Mouse (Mus musculus) stomach, embryonic 14.5 days (tissue): ENCODE measurements at regions not wholly inside any gene's neighbourhood (a gene's known extent, or its start where the extent isn't known, plus 50 kb on each side); places are given as distances from the start of the nearest gene placed in this dataset.

Experiments used
- ATAC-seq: fragments of 200-750 bp; cut with Nextera tagmentation; 2 replicates; pipeline ENCODE4 v1.8.0; 2017; ENCODE audit warnings: low read depth, moderate TSS enrichment; ENCODE audit not compliant: insufficient number of reproducible peaks, insufficient read depth, low FRiP score
- H3K27ac ChIP-seq: fragments of 300-500 bp; sonication (generic); 2 replicates; pipeline ENCODE4 v1.5.1; 2014; ENCODE audit warnings: mild to moderate bottlenecking, low read length, moderate library complexity, mixed read lengths
- H3K27me3 ChIP-seq: fragments of 300-500 bp; sonication (generic); 2 replicates; pipeline ENCODE4 v1.6.1; 2014; ENCODE audit warnings: low read length, control low read depth, mixed read lengths; ENCODE audit not compliant: control insufficient read depth, insufficient read depth
- H3K36me3 ChIP-seq: fragments of 300-500 bp; sonication (generic); 2 replicates; pipeline ENCODE4 v1.6.1; 2014; ENCODE audit warnings: mild to moderate bottlenecking, control low read depth, low read length, moderate library complexity, mixed read lengths; ENCODE audit not compliant: control insufficient read depth, insufficient read depth
- H3K4me1 ChIP-seq: fragments of 300-500 bp; sonication (generic); 2 replicates; pipeline ENCODE4 v1.6.1; 2014; ENCODE audit warnings: low read length, control low read depth, mixed read lengths; ENCODE audit not compliant: control insufficient read depth, insufficient read depth
- H3K4me2 ChIP-seq: fragments of 300-500 bp; sonication (generic); replicated peaks from 2 replicates; pipeline ENCODE4 v1.6.1; 2014; ENCODE audit warnings: low read depth, low read length, control low read depth
- H3K4me3 ChIP-seq: fragments of 300-500 bp; sonication (generic); 2 replicates; pipeline ENCODE4 v1.5.1; 2014; ENCODE audit warnings: low read depth, low read length, control low read depth
- H3K9ac ChIP-seq: fragments of 300-500 bp; sonication (generic); replicated peaks from 2 replicates; pipeline ENCODE4 v1.6.1; 2014; ENCODE audit warnings: low read depth, mild to moderate bottlenecking, control low read depth, low read length, moderate library complexity, mixed read lengths
- H3K9me3 ChIP-seq: fragments of 300-500 bp; sonication (generic); 2 replicates; pipeline ENCODE4 v1.6.1; 2016; ENCODE audit warnings: low read depth, low read length, control low read depth; ENCODE audit not compliant: control insufficient read depth
- WGBS: fragments of 180-500 bp; shearing (Covaris S2); extraction: QIAGEN DNeasy Blood & Tissue Kit; methylation state at CpG from one replicate; pipeline ENCODE4 v1.1.7; 2014; 5-methylcytosine and 5-hydroxymethylcytosine counted together

GRCm38 (mm10) chr11:8237556-8237955 is 426.8 kb downstream of the Tns3 start:
- no peak for ATAC-seq
- no peak overlapping the region for H3K4me2 ChIP-seq
- no peaks in the 10 kb centered on the region for H3K4me1 ChIP-seq
- peaks cover 6% of the 10 kb centered on the region; the same call in 1 of the 2 replicates for H3K9me3 ChIP-seq
- no peak overlapping the region for H3K4me3 ChIP-seq
- H3K27ac ChIP-seq: no peak overlapping the region
- no peaks in the 10 kb centered on the region for H3K36me3 ChIP-seq
- H3K9ac ChIP-seq: no peak overlapping the region
- WGBS: 29% methylated on average over 4 of the region's 4 CpGs
- no peaks in the 10 kb centered on the region for H3K27me3 ChIP-seq

DNA sequence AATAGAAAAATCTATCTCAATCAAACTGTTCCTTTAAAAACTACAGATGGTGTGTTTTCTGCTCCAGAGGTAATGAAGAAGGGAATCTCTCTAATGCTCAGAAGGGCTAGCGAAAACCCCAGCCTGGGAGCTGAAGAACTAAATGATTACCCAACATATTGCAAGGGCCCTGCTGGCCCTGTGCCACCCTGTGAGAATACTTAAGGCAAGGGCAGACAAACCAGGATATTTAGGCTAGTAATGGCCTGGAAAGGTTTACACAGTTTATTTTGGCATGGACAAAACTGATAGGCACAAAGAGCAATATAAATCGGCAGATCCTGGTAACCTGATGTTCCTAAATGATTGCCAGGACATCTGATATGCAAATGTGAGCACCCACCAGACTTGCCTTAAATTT is 428.3 kb downstream of the Tns3 start:
- 77% methylated on average over 2 of the region's 2 CpGs for WGBS
- no peak for ATAC-seq

GRCm38 (mm10) chr11:8232636-8233189 is 431.6 kb downstream of the Tns3 start:
- Histone ChIP-seq H3K9ac (no peak overlapping the region), H3K4me1 (peaks cover 11% of the 10 kb centered on the region; the same call in 1 of the 2 replicates), H3K27me3 (no peaks in the 10 kb centered on the region), H3K9me3 (no peaks in the 10 kb centered on the region), H3K36me3 (no peaks in the 10 kb centered on the region), H3K27ac (no peak overlapping the region), H3K4me3 (no peak overlapping the region), H3K4me2 (no peak overlapping the region)
- 38% methylated on average over 9 of the region's 9 CpGs for WGBS
- no peak for ATAC-seq

More for the DNA sequence above, 428.3 kb downstream of the Tns3 start:
- H3K9me3 ChIP-seq: peaks cover 6% of the 10 kb centered on the region; the same call in 1 of the 2 replicates
- H3K9ac ChIP-seq: no peak overlapping the region
- no peak overlapping the region for H3K27ac ChIP-seq
- no peaks in the 10 kb centered on the region for H3K36me3 ChIP-seq
- H3K27me3 ChIP-seq: no peaks in the 10 kb centered on the region
- H3K4me3 ChIP-seq: no peak overlapping the region
- H3K4me1 ChIP-seq: no peaks in the 10 kb centered on the region
- no peak overlapping the region for H3K4me2 ChIP-seq

- WGBS: 40% methylated on average over 7 of the region's 7 CpGs
- Histone ChIP-seq H3K4me1 (peaks cover 14% of the 10 kb centered on the region), H3K4me2 (no peak overlapping the region), H3K9me3 (no peaks in the 10 kb centered on the region), H3K27me3 (no peaks in the 10 kb centered on the region), H3K27ac (no peak overlapping the region), H3K4me3 (no peak overlapping the region), H3K9ac (no peak overlapping the region), H3K36me3 (no peaks in the 10 kb centered on the region)
- ATAC-seq: no peak; the same call in 1 of the 2 replicates
These were observed 434.5 kb downstream of the Tns3 start for GRCm38 (mm10) chr11:8229787-8230186.

DNA sequence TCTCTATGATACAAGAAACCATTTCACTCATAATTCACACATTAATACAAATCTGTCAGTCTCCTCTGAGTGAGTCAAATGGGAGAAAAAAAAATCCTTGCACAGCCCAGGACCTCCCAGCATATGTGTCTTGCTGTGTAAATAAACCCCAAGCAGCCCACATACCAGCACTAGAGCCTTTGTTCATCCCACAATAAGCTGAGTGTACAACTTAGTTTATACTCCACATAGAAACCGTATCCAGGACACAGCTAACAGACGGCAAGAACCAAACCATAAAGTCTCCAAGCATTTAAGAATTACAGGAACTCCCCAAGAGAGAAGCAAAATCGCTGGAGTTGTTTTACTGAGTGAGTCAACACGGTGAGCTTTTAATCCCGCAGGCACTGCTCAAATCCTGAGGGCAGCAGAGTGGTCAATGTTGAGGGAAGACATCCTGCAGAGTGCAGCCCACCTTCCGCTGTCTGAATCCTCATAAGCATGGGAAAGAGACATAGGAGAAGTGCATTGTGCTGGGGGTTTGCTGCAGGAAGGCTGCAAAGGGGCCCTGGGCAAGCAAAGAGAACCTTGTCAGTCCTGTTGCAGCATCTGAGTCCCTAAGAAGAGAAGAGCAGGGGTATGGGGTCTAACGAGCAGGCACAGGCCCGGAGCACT is 436.4 kb downstream of the Tns3 start:
- H3K36me3 ChIP-seq: no peaks in the 10 kb centered on the region

DNA sequence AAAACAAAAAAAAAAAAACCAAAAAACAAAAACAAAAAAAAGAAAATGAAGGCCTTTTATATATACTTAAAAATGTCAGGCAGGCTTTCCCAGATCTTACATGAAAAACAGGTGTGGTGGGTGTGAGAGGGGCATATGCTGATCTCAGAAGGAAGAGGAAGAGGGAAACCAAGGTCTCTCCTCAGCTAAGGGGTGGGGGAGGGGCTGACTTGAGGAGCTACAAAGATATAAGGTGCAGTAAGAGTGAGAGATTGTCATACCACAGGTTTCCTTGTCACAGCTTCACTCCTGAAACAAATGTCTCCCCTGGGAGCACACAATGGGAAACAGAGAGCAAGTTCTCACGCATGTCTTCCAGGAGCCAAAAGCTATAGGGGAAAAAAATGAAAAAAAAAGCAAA is 440.0 kb downstream of the Tns3 start:
- no peak for ATAC-seq
- 67% methylated on average over 1 of the region's 1 CpGs for WGBS
- H3K36me3 ChIP-seq: no peaks in the 10 kb centered on the region

More for the DNA sequence above, 436.4 kb downstream of the Tns3 start:
- Histone ChIP-seq H3K27ac (peak overlapping the region; percentile 27; the same call in 1 of the 2 replicates), H3K27me3 (no peaks in the 10 kb centered on the region), H3K9ac (no peak overlapping the region), H3K4me2 (no peak overlapping the region), H3K4me1 (peaks cover 14% of the 10 kb centered on the region), H3K4me3 (no peak overlapping the region), H3K9me3 (no peaks in the 10 kb centered on the region)
- WGBS: 27% methylated on average over 8 of the region's 8 CpGs
- peak; percentile 49; the same call in 1 of the 2 replicates for ATAC-seq

DNA sequence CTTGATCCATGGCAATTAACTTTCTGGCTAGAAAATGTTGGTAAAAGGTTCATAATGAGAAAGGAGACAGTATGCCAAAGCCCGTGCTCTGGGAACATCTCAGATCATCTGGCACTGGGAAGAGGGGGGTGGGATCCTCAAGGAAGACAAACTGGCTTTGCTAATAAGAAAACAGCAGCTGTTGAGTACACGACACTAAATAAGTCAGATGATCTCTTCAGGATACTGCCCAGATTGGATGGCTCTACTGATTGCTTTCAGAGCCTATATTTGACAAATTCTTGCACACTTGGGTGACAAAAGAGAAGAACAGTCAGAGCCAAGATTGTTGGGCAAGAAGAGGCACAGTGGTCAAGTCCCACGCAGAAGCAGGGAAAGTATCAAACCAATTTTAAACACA is 443.7 kb downstream of the Tns3 start:
- no peaks in the 10 kb centered on the region for H3K9me3 ChIP-seq
- H3K36me3 ChIP-seq: no peaks in the 10 kb centered on the region
- H3K4me2 ChIP-seq: no peak overlapping the region
- H3K4me3 ChIP-seq: no peak overlapping the region
- no peaks in the 10 kb centered on the region for H3K4me1 ChIP-seq
- WGBS: 65% methylated on average over 3 of the region's 3 CpGs
- H3K27ac ChIP-seq: no peak overlapping the region
- no peaks in the 10 kb centered on the region for H3K27me3 ChIP-seq
- H3K9ac ChIP-seq: no peak overlapping the region
- no peak for ATAC-seq

More for the DNA sequence above, 440.0 kb downstream of the Tns3 start:
- Histone ChIP-seq H3K4me1 (peaks cover 14% of the 10 kb centered on the region), H3K27ac (no peak overlapping the region), H3K27me3 (no peaks in the 10 kb centered on the region), H3K9me3 (no peaks in the 10 kb centered on the region), H3K9ac (no peak overlapping the region), H3K4me2 (no peak overlapping the region), H3K4me3 (no peak overlapping the region)

DNA sequence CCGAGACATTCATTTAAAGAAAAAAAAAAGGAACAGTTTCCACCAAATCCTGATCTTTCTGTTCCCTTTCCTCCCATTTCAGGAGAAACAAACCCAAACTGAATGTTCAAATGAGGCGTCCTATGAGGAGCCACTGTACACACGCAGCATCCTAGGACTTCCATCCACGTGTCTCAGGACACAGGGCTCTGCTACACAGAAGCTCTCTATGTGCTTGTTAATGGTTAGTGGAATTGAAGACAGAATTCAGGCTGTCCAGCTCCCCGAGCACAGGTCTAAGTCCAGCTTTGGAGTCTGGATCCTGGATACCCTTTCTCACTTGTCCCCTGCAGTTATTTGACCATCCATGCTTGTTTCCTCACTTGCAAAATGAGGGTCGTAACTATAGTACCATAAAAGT is 444.4 kb downstream of the Tns3 start:
- ATAC-seq: no peak
- Histone ChIP-seq H3K4me2 (no peak overlapping the region), H3K4me3 (no peak overlapping the region), H3K9me3 (no peaks in the 10 kb centered on the region), H3K9ac (no peak overlapping the region), H3K4me1 (no peaks in the 10 kb centered on the region), H3K27me3 (no peaks in the 10 kb centered on the region), H3K27ac (no peak overlapping the region), H3K36me3 (no peaks in the 10 kb centered on the region)
- WGBS: 78% methylated on average over 6 of the region's 6 CpGs
